Mouse (Mus musculus) midbrain, embryonic 16.5 days (tissue): ENCODE data around the gene Vmn2r94. TPM values are rescaled to one million over a fixed set of nuclear protein-coding genes. Genes with fewer than 3 reads are reported as not detected.

Source experiments
- ATAC-seq: fragments of 200-750 bp; cut with Nextera tagmentation; 2 replicates; pipeline ENCODE4 v1.8.0; 2017; ENCODE audit warnings: moderate TSS enrichment
- H3K27ac ChIP-seq: fragments of 300-500 bp; sonication (generic); 2 replicates; pipeline ENCODE4 v1.5.1; 2014; ENCODE audit warnings: mild to moderate bottlenecking, low read length, mixed read lengths
- H3K27me3 ChIP-seq: fragments of 300-500 bp; sonication (generic); 2 replicates; pipeline ENCODE4 v1.6.1; 2014; ENCODE audit warnings: low read depth, low read length, mixed read lengths; ENCODE audit not compliant: control insufficient read depth, insufficient read depth
- H3K36me3 ChIP-seq: fragments of 300-500 bp; sonication (generic); 2 replicates; pipeline ENCODE4 v1.6.1; 2014; ENCODE audit warnings: mild to moderate bottlenecking, low read length, moderate library complexity, mixed read lengths; ENCODE audit not compliant: control insufficient read depth, insufficient read depth
- H3K4me1 ChIP-seq: fragments of 300-500 bp; sonication (generic); 2 replicates; pipeline ENCODE4 v1.6.1; 2014; ENCODE audit warnings: mild to moderate bottlenecking, low read length, mixed read lengths; ENCODE audit not compliant: control insufficient read depth, insufficient read depth
- H3K4me2 ChIP-seq: fragments of 300-500 bp; sonication (generic); 2 replicates; pipeline ENCODE4 v1.6.1; 2014; ENCODE audit warnings: mild to moderate bottlenecking, low read length, mixed read lengths
- H3K4me3 ChIP-seq: fragments of 300-500 bp; sonication (generic); 2 replicates; pipeline ENCODE4 v1.5.1; 2014; ENCODE audit warnings: low read depth, mild to moderate bottlenecking, low read length, moderate library complexity, mixed read lengths
- H3K9ac ChIP-seq: fragments of 300-500 bp; sonication (generic); 2 replicates; pipeline ENCODE4 v1.6.1; 2014; ENCODE audit warnings: low read depth, low read length, mixed read lengths
- H3K9me3 ChIP-seq: fragments of 300-500 bp; sonication (generic); replicated peaks from 2 replicates; pipeline ENCODE4 v1.6.1; 2014; ENCODE audit warnings: mild to moderate bottlenecking, low read length, mixed read lengths; ENCODE audit not compliant: control insufficient read depth, poor library complexity, severe bottlenecking
- WGBS: fragments of 180-500 bp; shearing (Covaris S2); extraction: QIAGEN DNeasy Blood & Tissue Kit; methylation state at CpG from one replicate; pipeline ENCODE4 v1.1.7; 2014; 5-methylcytosine and 5-hydroxymethylcytosine counted together
- polyA plus RNA-seq: library from polyadenylated mRNA; unstranded; fragments of >200 nt; fragmentation: Nextera tagmentation; extraction: Ambion mirVana; gene quantifications from 2 replicates; pipeline ENCODE4 v1.2.1, GENCODE M21; 2015

The Vmn2r94 gene
- polyA plus RNA-seq: not detected in 2 replicates

DNA sequence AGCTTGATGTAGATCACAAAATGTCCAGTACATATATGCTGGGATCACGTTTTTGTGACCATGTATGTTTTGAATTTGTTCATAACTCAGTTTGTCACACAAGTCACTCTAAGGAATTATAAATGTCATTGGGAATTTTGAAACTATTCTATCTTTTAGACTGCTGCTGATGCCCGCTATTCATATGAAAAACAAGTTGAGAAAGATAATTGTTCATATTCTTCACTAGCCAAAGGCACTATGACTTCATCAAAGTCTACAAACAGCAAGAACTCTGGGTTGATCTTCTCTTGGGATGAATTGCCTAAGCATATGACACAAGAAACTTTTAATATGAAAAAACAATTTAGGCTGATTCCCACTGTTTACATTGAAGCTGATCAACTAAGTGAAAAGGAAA lies at the start of gene Vmn2r94:
Gene Vmn2r94, minus strand, starts transcription at position 101 of the 400 bp plus-strand sequence.
- no peak within 1 kb of the TSS for H3K4me2 ChIP-seq
- H3K36me3 ChIP-seq: no peaks in the 10 kb centered on the region
- H3K9ac ChIP-seq: no peak within 1 kb of the TSS
- no peak within 1 kb of the TSS for H3K4me3 ChIP-seq
- peaks cover 6% of the 10 kb centered on the region; the same call in 1 of the 2 replicates for H3K9me3 ChIP-seq
- H3K4me1 ChIP-seq: no peaks in the 10 kb centered on the region
- no peak within 1 kb of the TSS for H3K27ac ChIP-seq
- H3K27me3 ChIP-seq: no peaks in the 10 kb centered on the region
- no peak for ATAC-seq
- 66% methylated on average over 2 of the region's 2 CpGs for WGBS

DNA sequence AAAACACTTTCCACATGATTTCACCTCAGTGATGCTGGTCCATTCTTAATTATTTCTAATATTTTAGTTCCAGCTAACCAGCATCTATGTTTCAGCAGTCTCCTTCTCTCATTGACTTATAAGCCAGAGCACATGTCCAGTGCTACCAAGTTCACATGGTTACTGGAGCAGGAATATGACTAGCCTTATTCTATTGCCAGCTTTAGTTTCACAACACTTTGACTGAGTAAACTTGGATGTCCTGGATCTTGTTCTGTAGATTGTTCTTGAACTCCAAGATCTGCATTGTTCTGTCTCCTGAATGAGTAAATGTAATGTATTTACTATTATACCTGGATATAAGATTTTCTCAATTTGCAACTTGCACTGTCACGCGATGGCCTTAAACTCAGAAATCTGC lies 45.5 kb upstream of the Vmn2r94 start:
- no peak overlapping the region for H3K4me3 ChIP-seq

DNA sequence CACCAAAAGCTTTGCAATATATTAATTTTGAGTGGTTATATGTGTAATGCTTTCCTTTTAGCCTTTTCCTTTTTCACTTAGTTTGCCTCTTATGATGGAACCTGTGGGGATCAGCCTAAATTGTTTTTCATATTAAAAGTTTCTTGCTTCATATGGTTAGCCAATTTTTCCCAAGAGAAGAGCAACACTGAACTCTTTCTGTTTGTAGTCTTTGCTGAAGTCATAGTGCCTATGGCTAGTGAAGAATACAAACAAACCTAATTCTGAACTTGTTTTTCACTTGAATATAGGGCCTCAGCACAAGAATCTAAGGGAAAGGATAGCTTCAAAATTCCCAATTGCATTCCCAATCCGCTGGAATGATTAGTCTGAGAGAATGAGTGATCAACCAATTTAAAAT lies 20.2 kb upstream of the Vmn2r94 start, which contains the start of gene Vmn2r93:
Gene Vmn2r93, plus strand, starts transcription at position 301 of the 400 bp plus-strand sequence.
- WGBS: 41% methylated on average over 1 of the region's 1 CpGs

More for the DNA sequence above, 45.5 kb upstream of the Vmn2r94 start:
- H3K27me3 ChIP-seq: no peaks in the 10 kb centered on the region
- ATAC-seq: no peak
- 94% methylated on average over 2 of the region's 2 CpGs for WGBS
- no peak overlapping the region for H3K9ac ChIP-seq
- no peak overlapping the region for H3K4me2 ChIP-seq
- no peak overlapping the region for H3K27ac ChIP-seq
- no peaks in the 10 kb centered on the region for H3K4me1 ChIP-seq
- peaks cover 11% of the 10 kb centered on the region; the same call in 1 of the 2 replicates for H3K9me3 ChIP-seq
- no peaks in the 10 kb centered on the region for H3K36me3 ChIP-seq

DNA sequence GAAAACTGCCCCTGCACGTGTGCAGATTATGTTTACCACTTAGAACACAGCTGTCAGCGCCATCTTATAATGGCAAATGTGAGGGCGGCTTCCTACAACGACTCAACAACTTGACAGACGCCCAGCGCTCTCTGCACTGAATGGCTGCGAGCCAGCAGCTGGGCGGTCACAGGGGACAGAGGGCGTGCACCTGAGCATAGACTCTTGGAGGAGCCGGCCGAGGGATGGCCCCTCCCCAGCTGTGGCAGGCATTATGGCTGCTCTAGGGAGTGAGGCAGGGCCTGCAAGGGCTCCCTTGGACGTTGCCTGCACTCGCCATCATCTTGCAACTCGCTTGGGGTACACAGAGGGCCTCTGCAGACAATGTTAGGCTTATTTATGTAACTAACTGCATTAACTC lies 40.6 kb downstream of the Vmn2r94 start:
- Histone ChIP-seq H3K27ac (no peak overlapping the region), H3K36me3 (no peaks in the 10 kb centered on the region), H3K4me3 (no peak overlapping the region), H3K4me2 (no peak overlapping the region), H3K9me3 (peaks cover 8% of the 10 kb centered on the region), H3K27me3 (no peaks in the 10 kb centered on the region), H3K9ac (no peak overlapping the region), H3K4me1 (no peaks in the 10 kb centered on the region)
- no peak for ATAC-seq
- WGBS: 80% methylated on average over 13 of the region's 14 CpGs

More for the DNA sequence above, 20.2 kb upstream of the Vmn2r94 start, which contains the start of gene Vmn2r93:
- Histone ChIP-seq H3K4me1 (no peaks in the 10 kb centered on the region), H3K4me3 (no peak within 1 kb of the TSS), H3K27me3 (no peaks in the 10 kb centered on the region), H3K27ac (no peak within 1 kb of the TSS), H3K36me3 (no peaks in the 10 kb centered on the region), H3K9me3 (0 out of 2 replicates have a peak, but pooled peaks cover 5% of the 10 kb centered on the region), H3K4me2 (no peak within 1 kb of the TSS), H3K9ac (no peak within 1 kb of the TSS)
- ATAC-seq: no peak

DNA sequence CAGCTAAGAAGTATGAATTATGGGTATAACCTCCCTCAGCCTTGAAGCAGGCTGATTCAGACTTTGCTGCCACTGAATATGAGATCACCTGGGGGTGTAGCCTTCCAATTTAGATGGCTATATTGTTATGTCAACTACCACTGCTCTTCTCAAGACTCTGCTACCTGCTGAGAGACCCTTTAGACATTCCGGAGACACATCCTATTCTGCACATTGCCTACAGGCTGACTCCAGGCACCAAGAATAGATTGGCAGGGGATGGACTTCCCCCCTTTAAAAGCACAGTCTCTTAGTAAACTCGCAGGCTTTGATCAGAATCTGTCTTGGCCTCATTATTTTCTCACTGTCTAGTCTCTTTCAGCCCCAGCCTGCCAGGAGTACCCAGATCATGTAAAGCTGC lies 45.6 kb downstream of the Vmn2r94 start:
- ATAC-seq: no peak
- Histone ChIP-seq H3K9ac (no peak overlapping the region), H3K4me1 (no peaks in the 10 kb centered on the region), H3K27me3 (no peaks in the 10 kb centered on the region), H3K36me3 (no peaks in the 10 kb centered on the region), H3K27ac (no peak overlapping the region), H3K4me2 (no peak overlapping the region), H3K9me3 (peaks cover 5% of the 10 kb centered on the region), H3K4me3 (no peak overlapping the region)
- WGBS: 79% methylated on average over 2 of the region's 2 CpGs

DNA sequence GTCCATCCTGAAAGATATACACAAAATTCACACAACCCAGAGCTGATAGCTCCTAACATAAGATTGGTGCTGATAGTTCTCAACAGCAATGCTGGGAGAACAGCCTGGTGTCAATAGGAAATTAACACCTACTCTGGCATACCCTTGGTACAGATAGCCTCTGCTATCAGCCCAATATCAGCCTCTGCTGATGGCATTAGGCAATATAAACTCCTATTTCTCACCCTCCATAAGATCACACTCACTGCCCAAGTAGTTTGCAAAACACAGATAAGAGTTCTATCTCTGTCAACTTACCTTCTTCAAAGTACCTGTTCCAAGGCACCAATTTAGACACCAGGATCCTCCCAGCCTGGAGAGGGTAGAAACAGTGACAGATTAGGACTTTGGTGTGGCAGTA lies 56.3 kb downstream of the Vmn2r94 start:
- no peak overlapping the region for H3K9ac ChIP-seq
- H3K36me3 ChIP-seq: no peaks in the 10 kb centered on the region
- no peak overlapping the region for H3K4me2 ChIP-seq
- H3K27ac ChIP-seq: no peak overlapping the region
- H3K9me3 ChIP-seq: peaks cover 5% of the 10 kb centered on the region; the same call in 1 of the 2 replicates
- no peaks in the 10 kb centered on the region for H3K27me3 ChIP-seq
- H3K4me3 ChIP-seq: no peak overlapping the region
- no peaks in the 10 kb centered on the region for H3K4me1 ChIP-seq
- ATAC-seq: no peak

Other genes with a start within 250 kb of the Vmn2r94 start
- gene Vmn2r124, start 228.3 kb downstream of the Vmn2r94 start, polyA plus RNA-seq: not detected in 2 replicates
- not detected in 2 replicates for gene Vmn2r91, start 192.7 kb downstream of the Vmn2r94 start, polyA plus RNA-seq
- not detected in 2 replicates for gene Vmn2r92, start 125.9 kb downstream of the Vmn2r94 start, polyA plus RNA-seq
- not detected in 2 replicates for gene Vmn2r93, start 20.3 kb upstream of the Vmn2r94 start, polyA plus RNA-seq
- not detected in 2 replicates for gene Vmn2r95, start 146.3 kb upstream of the Vmn2r94 start, polyA plus RNA-seq